In genomic region chr17:36726046-36726445, GRCm38 (mm10) we compare ENCODE assay signal across 10 mouse cellular contexts. TPM values are rescaled to one million over a fixed set of nuclear protein-coding genes. Genes with fewer than 3 reads are reported as not detected.
A peak's percentile ranks its signal among the peaks of the same experiment; 100 is the strongest.
DNase-seq lines count a peak whose midpoint lies in the region; TF ChIP-seq lines count a peak whose summit lies in the region.
"Had no signal": no experiment of that assay in that cellular context is flagged by ENCODE, and none has a peak within 500 bp of the region (broad histone marks: within the 10 kb centered on the region; RNA-seq: fewer than 3 reads in every experiment).

No protein-coding gene starts in this region.

- no peak for TF ChIP-seq POLR2A in heart, adult 2 months (IDR thresholded peaks at IDR 0.05; ENCODE audit: insufficient read depth, low read depth, low read length)

- intact Hi-C loops in heart, adult 2 months (cut with DNase I), result loop anchor here (5.0 kb wide), 1 partner anchor 369 kb away; no protein-coding TSS in a partner anchor

- no peak for TF ChIP-seq EP300 in heart, adult 2 months (IDR thresholded peaks at IDR 0.05; ENCODE audit: insufficient read depth, low read depth, low read length)

- H3K4me3 ChIP-seq in heart, adult 2 months, result no peak overlapping the region
- H3K4me3 ChIP-seq in layer of hippocampus, adult 2 months, result no peak overlapping the region
- H3K4me3 ChIP-seq: neural tube, embryonic 13.5 days had no signal

- WGBS in heart, adult 2 months, result 20% methylated on average over 2 of the region's 2 CpGs

- no peaks in the 10 kb centered on the region for H3K4me1 ChIP-seq in heart, adult 2 months (ENCODE audit: control insufficient read depth, insufficient read depth, low read length)
- H3K4me1 ChIP-seq: neural tube, embryonic 13.5 days had no signal

- no peaks in the 10 kb centered on the region for H3K27me3 ChIP-seq in heart, adult 2 months (ENCODE audit: control insufficient read depth, insufficient read depth, low read length)
- H3K27me3 ChIP-seq: neural tube, embryonic 13.5 days had no signal

- no peaks in the 10 kb centered on the region for H3K79me2 ChIP-seq in heart, adult 2 months (replicated peaks; ENCODE audit: control insufficient read depth, insufficient read depth, low read length)

- peak; percentile 49 for TF ChIP-seq CTCF in heart, adult 2 months (IDR thresholded peaks at IDR 0.05)
- TF ChIP-seq CTCF in layer of hippocampus, adult 2 months (conservative IDR thresholded peaks at IDR 0.05), result peak; percentile 81

- no peak overlapping the region for H3K27ac ChIP-seq in heart, adult 2 months
- H3K27ac ChIP-seq in layer of hippocampus, adult 2 months, result no peak overlapping the region
- H3K27ac ChIP-seq: neural tube, embryonic 13.5 days had no signal

- H3K9ac ChIP-seq in heart, adult 2 months (ENCODE audit: low read depth, low read length), result no peak overlapping the region
- H3K9ac ChIP-seq: neural tube, embryonic 13.5 days had no signal

- DNase-seq in heart, adult 2 months, result no peak
- no peak for DNase-seq in heart, adult 9 months (ENCODE audit: low spot score in 2 of 2)
- DNase-seq in right cerebral cortex, postnatal 10 days (ENCODE audit: low spot score in 2 of 2), result peak; percentile 22 to 26
- DNase-seq in right cerebral cortex, postnatal 25 days, result no peak
- DNase-seq in layer of hippocampus, adult 2 months (ENCODE audit: low spot score in 2 of 2), result peak in 1 of 2 experiments; percentile 33
- DNase-seq in urinary bladder, postnatal 4 days (ENCODE audit: low spot score in 2 of 2), result no peak
- no peak for DNase-seq in adrenal gland, adult 8-10 months
- no peak for DNase-seq in spleen, postnatal 10 days (ENCODE audit: low spot score in 2 of 2)

- no peaks in the 10 kb centered on the region for H3K36me3 ChIP-seq in heart, adult 2 months (ENCODE audit: control insufficient read depth, insufficient read depth, low read length)
- H3K36me3 ChIP-seq: neural tube, embryonic 13.5 days had no signal

RNA-seq across cellular contexts. Expression of gene H2-M10.5, which starts 46.7 kb away (rescaled TPM):
- not detected for total RNA-seq in heart, adult 2 months (2021)
- not detected in 2 replicates for polyA plus RNA-seq in heart, adult 2 months (2012; rRNA removed)
- total RNA-seq in layer of hippocampus, adult 2 months (2021), result not detected
- not detected for total RNA-seq in adrenal gland, adult 8-10 months (2022)
- total RNA-seq: left cerebral cortex, adult 18-20 months had no signal
- polyA plus RNA-seq: neural tube, embryonic 13.5 days had no signal

RNA-seq across cellular contexts. Expression of gene H2-M1, which starts 54.0 kb away (rescaled TPM):
- not detected for total RNA-seq in heart, adult 2 months (2021)
- polyA plus RNA-seq in heart, adult 2 months (2012; rRNA removed), result not detected in 2 replicates
- total RNA-seq in layer of hippocampus, adult 2 months (2021), result not detected
- total RNA-seq in adrenal gland, adult 8-10 months (2022), result not detected
- total RNA-seq: left cerebral cortex, adult 18-20 months had no signal
- polyA plus RNA-seq: neural tube, embryonic 13.5 days had no signal

Comparison
In these comparisons a context has a peak if more than half of its experiments do, and no peak if none do; other contexts are left out.
1. DNase-seq: peak in right cerebral cortex, postnatal 10 days (2 of 2); none in heart, adult 2 months (0 of 2), heart, adult 9 months (0 of 2), right cerebral cortex, postnatal 25 days (single experiment), urinary bladder, postnatal 4 days (0 of 2), adrenal gland, adult 8-10 months (single experiment) and spleen, postnatal 10 days (0 of 2).